Mouse (Mus musculus): Measurements from ENCODE around the gene Nkpd1. TPM values are rescaled to one million over a fixed set of nuclear protein-coding genes. Genes with fewer than 3 reads are reported as not detected.

Nkpd1 gene
- polyA plus RNA-seq, 1 experiment from 2014 or later, result 1.7 TPM

DNA sequence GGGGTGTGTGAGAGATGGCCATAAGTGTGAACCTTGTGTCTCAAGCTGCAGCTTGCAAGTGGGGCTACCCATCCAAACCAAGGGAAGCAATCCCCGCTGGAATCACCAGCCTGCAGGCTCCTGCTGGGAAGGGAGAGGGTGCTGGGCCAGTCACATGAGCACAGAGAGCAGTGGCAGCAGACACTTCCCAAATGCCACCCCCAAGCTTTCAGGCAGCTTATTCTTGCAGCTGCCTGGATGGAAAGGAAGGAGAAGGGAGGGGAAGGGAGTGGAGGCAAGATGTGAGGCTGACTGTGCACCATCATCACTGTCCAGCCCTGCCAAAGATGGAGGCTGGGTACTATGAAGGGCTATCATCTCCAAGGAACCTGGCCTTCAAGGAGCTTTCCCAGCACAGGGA, 36.5 kb downstream of the Nkpd1 start:
- Histone ChIP-seq H3K4me1 (peaks cover 28% of the 10 kb centered on the region), H3K4me3 (no peak overlapping the region), H3K9me3 (no peaks in the 10 kb centered on the region), H3K4me2 (no peak overlapping the region), H3K36me3 (peaks cover 55% of the 10 kb centered on the region), H3K27me3 (no peaks in the 10 kb centered on the region), H3K9ac (no peak overlapping the region), H3K27ac (no peak overlapping the region)
- no peak for ATAC-seq (ENCODE audit: insufficient number of reproducible peaks, low FRiP score, low TSS enrichment, low read depth)
- WGBS, result 82% methylated on average over 1 of the region's 1 CpGs

DNA sequence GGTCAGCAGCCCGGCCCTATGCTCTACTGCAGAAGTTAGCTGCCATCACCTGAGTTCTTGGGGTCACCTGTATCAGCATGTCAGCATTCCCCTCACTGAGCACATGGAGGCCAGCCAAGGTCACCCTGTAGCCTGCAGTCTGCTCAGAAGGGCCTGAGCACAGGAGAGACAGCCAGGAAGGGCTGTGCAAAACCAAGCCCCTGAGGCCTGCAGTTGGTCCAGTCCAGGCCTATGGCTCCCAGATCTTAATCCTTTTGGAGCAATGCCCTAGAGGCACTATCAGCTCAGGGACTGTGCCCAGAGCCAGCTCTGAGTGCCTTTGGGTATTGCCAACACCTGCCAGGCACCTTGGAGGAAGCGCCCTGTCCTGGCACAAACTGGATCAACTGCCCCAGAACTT, 39.4 kb downstream of the Nkpd1 start:
- WGBS, result 93% methylated on average over 2 of the region's 2 CpGs

DNA sequence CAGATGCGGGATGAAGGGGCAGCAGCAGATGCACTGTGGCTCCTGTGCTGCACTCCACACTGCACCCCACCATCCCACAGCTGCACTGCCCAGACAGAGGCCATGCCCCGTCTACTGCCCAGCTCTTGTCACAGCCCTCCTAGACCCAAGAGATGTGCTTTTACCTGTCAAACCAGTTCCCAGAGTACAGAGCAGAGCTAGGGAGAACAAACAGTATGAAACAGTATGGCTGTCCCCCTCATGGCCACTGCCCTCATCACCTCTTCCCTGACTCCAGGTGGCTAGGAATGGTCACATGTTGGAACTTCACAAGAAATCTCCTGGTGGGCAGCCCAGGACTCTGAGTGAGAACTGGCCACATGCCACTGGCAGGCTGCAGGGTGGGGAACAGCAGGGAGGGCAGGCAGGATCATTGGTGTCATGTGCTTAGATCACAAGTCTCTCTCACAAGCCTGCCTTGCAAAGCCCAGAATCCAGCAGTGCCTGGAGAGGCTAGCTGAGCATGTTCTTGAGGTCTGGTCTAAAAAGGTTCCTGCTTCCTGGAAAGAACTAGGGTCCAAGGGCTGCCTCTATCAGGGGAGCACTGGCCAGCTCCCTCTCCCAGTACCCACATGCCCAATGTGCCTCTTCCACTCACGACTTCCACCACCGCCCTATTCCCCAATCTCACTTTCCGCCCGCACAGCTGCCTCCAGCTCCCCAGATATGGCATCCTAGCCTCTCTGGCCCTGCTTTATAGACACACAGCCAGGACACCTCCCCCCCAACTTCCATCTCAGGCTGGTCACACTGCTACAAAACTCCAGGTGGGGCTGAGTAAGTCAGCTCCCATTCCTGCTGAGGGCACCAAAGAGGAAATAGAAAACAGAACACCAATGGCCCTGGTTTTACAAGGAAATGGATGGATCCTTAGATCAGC, 40.6 kb downstream of the Nkpd1 start:
- H3K9ac ChIP-seq, result no peak overlapping the region
- no peak overlapping the region for H3K27ac ChIP-seq

More for the DNA sequence above, 39.4 kb downstream of the Nkpd1 start:
- Histone ChIP-seq H3K9me3 (no peaks in the 10 kb centered on the region), H3K9ac (no peak overlapping the region), H3K4me3 (no peak overlapping the region), H3K36me3 (peaks cover 45% of the 10 kb centered on the region), H3K4me1 (peaks cover 48% of the 10 kb centered on the region), H3K27ac (no peak overlapping the region), H3K4me2 (no peak overlapping the region), H3K27me3 (no peaks in the 10 kb centered on the region)
- no peak for ATAC-seq (ENCODE audit: insufficient number of reproducible peaks, low FRiP score, low TSS enrichment, low read depth)

DNA sequence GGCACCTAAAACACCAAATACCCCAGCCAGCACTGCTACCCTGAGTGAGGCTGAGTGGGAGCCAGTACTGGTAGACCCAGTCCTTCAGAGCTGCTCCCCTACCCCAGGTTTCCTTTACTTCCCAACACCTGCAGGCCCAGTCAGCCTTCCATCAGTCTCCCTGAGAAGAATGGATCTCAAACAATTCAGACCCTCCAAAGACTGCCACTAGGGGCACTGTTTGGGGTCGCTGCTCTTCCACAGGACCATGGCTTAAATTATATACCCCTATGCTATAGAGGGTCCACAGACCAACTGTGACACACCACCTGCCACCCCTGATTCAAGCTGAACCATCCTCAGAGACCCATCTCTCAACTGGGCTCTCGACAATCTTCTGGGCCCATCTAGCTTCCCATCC, 41.3 kb downstream of the Nkpd1 start:
- Histone ChIP-seq H3K9me3 (no peaks in the 10 kb centered on the region), H3K4me2 (0 out of 2 replicates have a peak overlapping the region, but pooled peaks have one; percentile 4), H3K9ac (no peak overlapping the region), H3K36me3 (peaks cover 28% of the 10 kb centered on the region), H3K4me3 (no peak overlapping the region), H3K27me3 (no peaks in the 10 kb centered on the region), H3K4me1 (peaks cover 57% of the 10 kb centered on the region), H3K27ac (no peak overlapping the region)
- ATAC-seq (ENCODE audit: insufficient number of reproducible peaks, low FRiP score, low TSS enrichment, low read depth), result no peak
- WGBS, result 51% methylated on average over 2 of the region's 2 CpGs

More for the DNA sequence above, 40.6 kb downstream of the Nkpd1 start:
- H3K4me2 ChIP-seq, result no peak overlapping the region
- no peaks in the 10 kb centered on the region for H3K27me3 ChIP-seq
- no peak overlapping the region for H3K4me3 ChIP-seq
- peaks cover 33% of the 10 kb centered on the region for H3K36me3 ChIP-seq
- H3K4me1 ChIP-seq, result peaks cover 52% of the 10 kb centered on the region
- 82% methylated on average over 6 of the region's 6 CpGs for WGBS
- no peaks in the 10 kb centered on the region for H3K9me3 ChIP-seq
- no peak for ATAC-seq (ENCODE audit: insufficient number of reproducible peaks, low FRiP score, low TSS enrichment, low read depth)

DNA sequence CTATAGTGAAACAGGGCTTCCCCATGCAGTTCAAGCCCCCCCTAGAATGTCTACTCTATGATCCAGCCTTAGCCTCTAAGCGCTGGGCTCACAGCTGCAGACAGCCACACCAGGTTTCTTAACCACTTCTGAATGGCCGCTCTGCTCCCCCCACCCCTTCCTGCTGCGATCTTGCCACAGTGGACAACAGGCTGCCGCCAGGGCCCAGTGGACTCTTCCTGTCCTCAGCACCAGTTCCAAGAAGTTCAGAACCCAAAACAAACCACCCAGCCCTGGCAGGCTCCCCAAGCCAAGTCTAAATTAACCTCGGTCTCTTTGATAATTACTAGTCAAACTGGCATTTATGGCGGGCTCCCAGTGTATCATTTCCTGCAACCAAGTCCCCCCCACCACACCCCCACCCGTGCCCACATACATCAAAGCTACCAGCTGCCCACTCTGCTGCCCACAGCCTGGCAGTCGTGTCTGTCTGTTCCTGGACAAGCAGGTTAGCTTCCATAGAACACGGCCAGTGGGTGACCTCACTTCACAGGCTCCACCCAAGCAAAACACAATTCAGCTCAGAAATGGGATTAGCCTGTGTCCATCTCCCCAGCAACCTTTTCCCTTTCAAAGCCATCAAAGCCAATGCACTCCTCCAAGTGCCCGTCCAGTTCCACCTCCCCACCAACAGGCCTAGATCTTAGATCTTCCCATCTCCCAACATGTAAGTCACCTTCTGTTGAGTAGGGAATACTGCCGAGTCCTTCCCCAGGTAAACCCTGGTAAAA, 43.0 kb downstream of the Nkpd1 start:
- peaks cover 34% of the 10 kb centered on the region for H3K36me3 ChIP-seq
- peaks cover 52% of the 10 kb centered on the region for H3K4me1 ChIP-seq
- peak overlapping the region; percentile 93 for H3K4me2 ChIP-seq
- peaks cover 3% of the 10 kb centered on the region; the same call in 1 of the 2 replicates for H3K9me3 ChIP-seq
- peak overlapping the region; percentile 94 for H3K27ac ChIP-seq
- H3K27me3 ChIP-seq, result no peaks in the 10 kb centered on the region
- ATAC-seq (ENCODE audit: insufficient number of reproducible peaks, low FRiP score, low TSS enrichment, low read depth), result no peak
- H3K4me3 ChIP-seq, result peak overlapping the region; percentile 100
- 13% methylated on average over 11 of the region's 11 CpGs for WGBS
- peak overlapping the region; percentile 99 for H3K9ac ChIP-seq

DNA sequence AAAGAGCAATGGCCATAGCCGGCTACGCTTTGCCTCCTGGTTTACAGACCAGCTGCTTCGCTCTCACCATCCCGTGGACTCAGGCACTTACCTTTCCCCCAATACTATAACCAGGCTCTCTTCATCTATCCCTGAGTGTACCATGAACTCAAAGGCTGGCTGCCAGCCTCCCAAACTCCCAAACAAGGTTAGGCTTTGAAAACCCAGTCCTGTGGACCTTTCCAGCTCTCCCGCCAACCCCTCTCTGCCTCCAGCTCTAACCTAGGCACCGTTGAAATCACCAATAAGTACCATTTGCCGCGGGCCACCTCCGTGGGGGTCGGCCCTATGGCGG, 43.8 kb downstream of the Nkpd1 start:
- H3K9me3 ChIP-seq, result peaks cover 3% of the 10 kb centered on the region; the same call in 1 of the 2 replicates
- H3K4me3 ChIP-seq, result peak overlapping the region; percentile 100
- H3K27me3 ChIP-seq, result no peaks in the 10 kb centered on the region
- peak overlapping the region; percentile 93 for H3K4me2 ChIP-seq
- H3K36me3 ChIP-seq, result peaks cover 36% of the 10 kb centered on the region
- ATAC-seq (ENCODE audit: insufficient number of reproducible peaks, low FRiP score, low TSS enrichment, low read depth), result no peak
- under 1% methylated on average over 11 of the region's 11 CpGs for WGBS
- H3K27ac ChIP-seq, result peak overlapping the region; percentile 94
- H3K9ac ChIP-seq, result peak overlapping the region; percentile 99
- H3K4me1 ChIP-seq, result peaks cover 52% of the 10 kb centered on the region

DNA sequence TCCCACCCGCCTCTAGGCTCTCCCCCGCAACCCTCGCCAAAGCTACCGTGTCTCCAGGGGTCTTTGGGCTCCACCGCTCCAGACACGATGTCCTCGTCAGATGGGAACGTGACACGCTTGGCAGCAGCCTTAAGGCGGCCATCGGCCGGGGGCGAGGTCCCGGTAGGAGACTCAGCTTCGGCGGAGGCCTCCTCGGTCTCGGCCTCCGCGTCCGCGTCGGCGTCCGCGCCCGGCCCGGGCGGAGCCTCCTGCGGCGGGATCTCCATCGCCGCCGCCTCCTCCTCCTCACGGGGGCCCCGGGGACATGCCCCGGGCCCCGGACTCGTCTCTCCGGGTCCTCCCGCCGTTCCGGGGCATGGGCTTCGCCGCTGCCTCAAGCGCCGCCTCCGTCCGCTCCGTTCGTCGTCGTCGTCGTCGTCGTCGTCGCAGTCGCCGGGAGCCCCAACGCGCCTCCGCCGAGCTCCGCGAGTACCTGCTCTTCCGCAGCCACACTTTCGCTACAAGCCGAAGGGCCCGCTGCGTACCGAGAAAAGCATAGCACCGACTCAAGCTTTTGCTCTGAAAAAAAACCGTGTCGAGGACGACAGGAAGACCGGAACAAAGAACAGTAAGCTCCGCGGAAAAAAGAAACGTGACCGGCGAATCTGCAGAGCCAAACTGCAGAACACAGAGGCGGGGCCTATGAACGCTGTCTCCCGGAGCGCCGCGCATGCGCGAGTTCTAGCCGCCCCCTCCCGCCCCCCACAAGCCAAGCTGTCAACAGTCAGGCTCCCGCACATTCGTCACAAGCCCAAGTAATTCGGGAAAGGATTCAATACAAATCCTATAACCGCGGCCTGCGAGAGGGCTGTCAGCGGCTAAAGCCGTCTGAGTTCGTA, 44.4 kb downstream of the Nkpd1 start:
- peak overlapping the region; percentile 94 for H3K27ac ChIP-seq
- WGBS, result under 1% methylated on average over 102 of the region's 102 CpGs

DNA sequence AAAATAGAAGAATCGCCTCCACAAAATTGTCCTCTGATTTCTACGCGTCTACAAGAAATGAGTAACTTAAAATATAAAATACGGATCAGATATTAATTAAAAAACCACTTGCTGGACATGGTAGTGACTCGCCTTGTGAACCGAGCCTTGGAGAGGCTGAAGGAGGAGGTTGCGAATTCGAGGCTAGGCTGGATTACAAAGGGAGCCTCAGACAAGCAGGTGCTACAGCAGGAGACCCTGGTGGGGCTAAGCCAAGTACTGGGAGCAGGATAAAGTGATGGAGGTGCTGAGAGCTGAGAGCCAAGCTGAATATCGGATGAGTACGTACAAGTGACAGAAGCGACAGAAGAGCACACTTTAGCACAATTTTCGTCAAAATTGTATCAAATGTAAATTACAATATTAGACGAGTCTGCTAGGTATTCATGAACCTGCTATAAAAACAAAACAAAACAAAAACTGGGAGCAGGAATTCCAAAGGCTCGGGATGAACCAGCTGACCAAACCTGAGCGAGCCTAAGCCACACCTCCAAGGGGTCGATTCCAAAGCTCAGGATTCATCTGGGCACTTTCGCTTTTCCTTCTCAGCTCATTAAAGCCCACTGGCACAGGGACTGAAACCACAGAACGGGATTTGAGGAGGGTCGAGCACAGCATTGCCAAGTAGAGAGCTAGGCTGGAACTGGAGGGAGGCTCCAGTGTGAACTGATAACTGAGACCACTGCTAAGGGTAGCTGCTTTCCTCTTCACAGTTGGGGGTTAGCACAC, 45.2 kb downstream of the Nkpd1 start, which contains the start of gene Ppp1r37:
TSS of gene Ppp1r37 (minus strand) at position 434 of the 768 bp plus-strand sequence.
- no peak for ATAC-seq (ENCODE audit: insufficient number of reproducible peaks, low FRiP score, low TSS enrichment, low read depth)
- WGBS, result 2% methylated on average over 19 of the region's 19 CpGs

More for the DNA sequence above, 44.4 kb downstream of the Nkpd1 start:
- peak; percentile 82 for ATAC-seq (ENCODE audit: insufficient number of reproducible peaks, low FRiP score, low TSS enrichment, low read depth)
- peaks cover 40% of the 10 kb centered on the region for H3K36me3 ChIP-seq
- H3K4me1 ChIP-seq, result peaks cover 51% of the 10 kb centered on the region
- H3K27me3 ChIP-seq, result no peaks in the 10 kb centered on the region
- peaks cover 3% of the 10 kb centered on the region; the same call in 1 of the 2 replicates for H3K9me3 ChIP-seq
- peak overlapping the region; percentile 93 for H3K4me2 ChIP-seq
- peak overlapping the region; percentile 100 for H3K4me3 ChIP-seq
- peak overlapping the region; percentile 99 for H3K9ac ChIP-seq

DNA sequence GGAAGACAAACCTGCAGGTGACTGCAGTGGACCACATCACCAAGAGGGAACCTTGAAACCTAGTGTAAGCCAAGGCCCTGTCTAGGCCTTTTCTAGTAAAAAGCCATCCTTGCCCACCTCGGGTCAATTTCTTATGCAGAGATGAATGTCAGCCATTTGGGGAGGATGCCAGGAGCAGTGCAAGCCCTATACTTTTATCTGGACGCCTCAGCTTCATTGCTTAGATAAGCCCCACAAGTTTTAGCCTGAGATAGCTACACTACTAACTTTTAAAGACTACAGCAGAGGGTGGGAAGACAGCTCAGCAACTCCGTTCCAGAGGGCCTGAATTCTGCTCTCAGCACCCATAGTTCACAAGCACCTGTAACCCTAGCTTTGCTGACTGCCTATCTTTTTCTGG, 46.2 kb downstream of the Nkpd1 start:
- Histone ChIP-seq H3K4me1 (peaks cover 32% of the 10 kb centered on the region), H3K4me3 (no peak overlapping the region), H3K9me3 (peaks cover 3% of the 10 kb centered on the region; the same call in 1 of the 2 replicates), H3K27ac (no peak overlapping the region), H3K27me3 (no peaks in the 10 kb centered on the region), H3K4me2 (no peak overlapping the region), H3K9ac (no peak overlapping the region; the same call in 1 of the 2 replicates), H3K36me3 (peaks cover 42% of the 10 kb centered on the region)
- WGBS, result 87% methylated on average over 3 of the region's 3 CpGs
- no peak for ATAC-seq (ENCODE audit: insufficient number of reproducible peaks, low FRiP score, low TSS enrichment, low read depth)

More for the DNA sequence above, 45.2 kb downstream of the Nkpd1 start, which contains the start of gene Ppp1r37:
- H3K4me3 ChIP-seq, result peak within 1 kb of the TSS; percentile 100
- H3K9me3 ChIP-seq, result peaks cover 3% of the 10 kb centered on the region; the same call in 1 of the 2 replicates
- peaks cover 38% of the 10 kb centered on the region for H3K36me3 ChIP-seq
- peak within 1 kb of the TSS; percentile 99 for H3K9ac ChIP-seq
- H3K4me1 ChIP-seq, result peaks cover 42% of the 10 kb centered on the region
- H3K4me2 ChIP-seq, result peak within 1 kb of the TSS; percentile 93
- peak within 1 kb of the TSS; percentile 94 for H3K27ac ChIP-seq
- H3K27me3 ChIP-seq, result no peaks in the 10 kb centered on the region

DNA sequence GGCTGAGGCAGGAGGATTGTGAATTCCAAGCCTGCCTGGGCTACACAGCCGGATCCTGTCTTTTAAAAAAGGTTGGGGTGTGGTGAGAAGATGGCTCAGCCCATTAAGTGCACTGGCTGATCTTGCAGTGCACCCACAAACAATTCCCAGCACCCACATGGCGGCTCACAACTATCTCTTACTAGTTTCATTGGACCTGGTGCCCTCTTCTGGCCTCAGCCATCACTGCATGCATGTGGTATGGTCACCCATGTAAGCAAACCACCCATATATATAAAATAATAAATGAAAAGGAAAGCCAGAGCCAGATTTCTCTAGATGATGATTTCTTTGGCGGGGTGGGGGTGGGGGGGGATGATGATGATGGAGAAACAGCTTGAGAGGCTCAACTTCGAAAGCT, 46.8 kb downstream of the Nkpd1 start:
- H3K27me3 ChIP-seq, result no peaks in the 10 kb centered on the region
- no peak overlapping the region for H3K9ac ChIP-seq
- peaks cover 3% of the 10 kb centered on the region; the same call in 1 of the 2 replicates for H3K9me3 ChIP-seq
- H3K27ac ChIP-seq, result no peak overlapping the region
- WGBS, result 95% methylated on average over 4 of the region's 4 CpGs
- H3K4me3 ChIP-seq, result no peak overlapping the region
- peaks cover 47% of the 10 kb centered on the region for H3K36me3 ChIP-seq
- no peak for ATAC-seq (ENCODE audit: insufficient number of reproducible peaks, low FRiP score, low TSS enrichment, low read depth)
- H3K4me2 ChIP-seq, result no peak overlapping the region
- peaks cover 26% of the 10 kb centered on the region for H3K4me1 ChIP-seq
